Mouse (Mus musculus) lung, postnatal 0 days (tissue): ENCODE results near the gene Cacna1a.

Experiments used
- CTCF ChIP-seq: IDR thresholded peaks from 2 replicates; pipeline ENCODE4 v1.5.1; 2016; ENCODE audit warnings: antibody characterized with exemption, mild to moderate bottlenecking
- EP300 ChIP-seq: IDR thresholded peaks from 2 replicates; pipeline ENCODE4 v1.6.1; 2016; ENCODE audit warnings: antibody characterized with exemption, mild to moderate bottlenecking, control low read depth

GRCm38 (mm10) chr8:84630145-84630544 is 241.9 kb downstream of the Cacna1a start:
- TF ChIP-seq EP300 (no peak), CTCF (no peak)
